Mouse (Mus musculus) neural tube, embryonic 13.5 days (tissue): ENCODE measurements around the gene Cep112. TPM values are rescaled to one million over a fixed set of nuclear protein-coding genes. Genes with fewer than 3 reads are reported as not detected.

ENCODE experiments used
- ATAC-seq: fragments of 200-750 bp; cut with Nextera tagmentation; 2 replicates; pipeline ENCODE4 v1.8.0; 2017; ENCODE audit warnings: low read depth, mild to moderate bottlenecking, moderate TSS enrichment, moderate library complexity
- H3K27ac ChIP-seq: fragments of 300-500 bp; sonication (generic); replicated peaks from 2 replicates; pipeline ENCODE4 v1.5.1; 2015; ENCODE audit warnings: moderate library complexity, mild to moderate bottlenecking, inconsistent platforms
- H3K27me3 ChIP-seq: fragments of 300-500 bp; sonication (generic); 2 replicates; pipeline ENCODE4 v1.6.1; 2015; ENCODE audit warnings: mild to moderate bottlenecking, inconsistent platforms
- H3K36me3 ChIP-seq: fragments of 300-500 bp; sonication (generic); 2 replicates; pipeline ENCODE4 v1.6.1; 2015; ENCODE audit warnings: mild to moderate bottlenecking, inconsistent platforms
- H3K4me1 ChIP-seq: fragments of 300-500 bp; sonication (generic); replicated peaks from 2 replicates; pipeline ENCODE4 v1.6.1; 2015; ENCODE audit warnings: inconsistent platforms
- H3K4me2 ChIP-seq: fragments of 300-500 bp; sonication (generic); 2 replicates; pipeline ENCODE4 v1.6.1; 2015; ENCODE audit warnings: inconsistent platforms, mild to moderate bottlenecking, moderate library complexity
- H3K4me3 ChIP-seq: fragments of 300-500 bp; sonication (generic); 2 replicates; pipeline ENCODE4 v1.5.1; 2015; ENCODE audit warnings: mild to moderate bottlenecking, inconsistent platforms
- H3K9ac ChIP-seq: fragments of 300-500 bp; sonication (generic); 2 replicates; pipeline ENCODE4 v1.6.1; 2015; ENCODE audit warnings: moderate library complexity, mild to moderate bottlenecking, inconsistent platforms
- H3K9me3 ChIP-seq: fragments of 300-500 bp; sonication (generic); 2 replicates; pipeline ENCODE4 v1.6.1; 2016; ENCODE audit warnings: inconsistent platforms
- WGBS: fragments of 180-500 bp; shearing (Covaris S2); methylation state at CpG from one replicate; pipeline ENCODE4 v1.1.7; 2015; 5-methylcytosine and 5-hydroxymethylcytosine counted together
- polyA plus RNA-seq: library from polyadenylated mRNA; unstranded; fragments of >200 nt; fragmentation: Nextera tagmentation; extraction: Ambion mirVana; gene quantifications from 2 replicates; pipeline ENCODE4 v1.2.1, GENCODE M21; 2015

The Cep112 gene
- polyA plus RNA-seq, 1 experiment from 2014 or later: 6.1 TPM

DNA sequence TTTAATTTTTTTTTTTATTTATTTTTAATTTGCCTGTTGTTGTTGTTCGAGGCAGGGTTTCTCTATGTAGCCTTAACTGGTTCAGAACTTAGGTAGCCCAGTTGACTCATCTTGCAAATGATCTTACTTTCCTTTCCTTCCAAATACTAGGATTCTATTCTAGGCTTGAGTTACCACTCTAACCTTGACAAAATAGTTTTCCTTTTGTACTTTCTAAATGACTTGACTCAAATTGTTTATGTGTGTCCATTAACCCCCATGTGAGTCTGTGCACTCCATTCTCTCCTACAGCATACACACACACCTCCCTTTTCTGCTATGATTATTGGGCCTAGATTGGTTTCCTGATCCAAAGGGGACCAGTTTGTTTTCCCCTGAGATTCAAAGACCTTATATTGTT lies 128.9 kb downstream of the Cep112 start:
- ATAC-seq: no peak
- Histone ChIP-seq H3K4me1 (peaks cover 3% of the 10 kb centered on the region; the same call in 1 of the 2 replicates), H3K9ac (no peak overlapping the region), H3K4me2 (no peak overlapping the region), H3K9me3 (no peaks in the 10 kb centered on the region), H3K27me3 (no peaks in the 10 kb centered on the region), H3K36me3 (no peaks in the 10 kb centered on the region), H3K27ac (no peak overlapping the region), H3K4me3 (no peak overlapping the region)
- 91% methylated on average over 1 of the region's 1 CpGs for WGBS

- H3K4me1 ChIP-seq: no peaks in the 10 kb centered on the region
- H3K27me3 ChIP-seq: no peaks in the 10 kb centered on the region
- no peak overlapping the region for H3K4me3 ChIP-seq
- WGBS: 82% methylated on average over 4 of the region's 4 CpGs
- H3K9me3 ChIP-seq: no peaks in the 10 kb centered on the region
- no peak overlapping the region for H3K4me2 ChIP-seq
- no peak for ATAC-seq
- no peak overlapping the region for H3K9ac ChIP-seq
- no peaks in the 10 kb centered on the region for H3K36me3 ChIP-seq
- no peak overlapping the region for H3K27ac ChIP-seq
These were observed 133.6 kb downstream of the Cep112 start for GRCm38 (mm10) chr11:108558544-108558943.

DNA sequence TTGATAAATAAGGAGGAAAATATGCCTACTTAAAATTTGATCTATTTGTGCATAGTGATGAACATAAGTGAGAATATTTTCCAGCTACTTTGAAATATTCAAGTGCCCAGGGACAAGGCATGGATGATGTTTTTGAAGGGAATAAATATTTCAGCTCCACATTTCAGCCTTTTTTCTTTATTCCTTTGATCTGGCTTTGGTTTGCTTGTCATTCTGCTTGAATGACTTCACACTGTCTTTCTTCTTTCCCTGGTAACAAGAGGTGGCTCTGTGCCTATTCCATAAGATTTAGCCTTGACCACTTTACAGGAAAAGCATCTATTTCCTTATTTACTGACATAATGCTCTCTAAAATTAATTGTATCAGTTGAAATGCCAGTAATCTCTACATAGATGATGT lies 134.5 kb downstream of the Cep112 start:
- Histone ChIP-seq H3K27ac (no peak overlapping the region), H3K27me3 (no peaks in the 10 kb centered on the region), H3K4me2 (no peak overlapping the region), H3K4me3 (no peak overlapping the region), H3K9me3 (no peaks in the 10 kb centered on the region), H3K4me1 (no peaks in the 10 kb centered on the region), H3K36me3 (no peaks in the 10 kb centered on the region), H3K9ac (no peak overlapping the region)
- ATAC-seq: no peak

- no peak for ATAC-seq
- H3K4me3 ChIP-seq: no peak overlapping the region
- H3K27ac ChIP-seq: no peak overlapping the region
- no peaks in the 10 kb centered on the region for H3K36me3 ChIP-seq
- no peaks in the 10 kb centered on the region for H3K9me3 ChIP-seq
- WGBS: 57% methylated on average over 5 of the region's 5 CpGs
- H3K27me3 ChIP-seq: no peaks in the 10 kb centered on the region
- no peak overlapping the region for H3K9ac ChIP-seq
- H3K4me2 ChIP-seq: no peak overlapping the region
- no peaks in the 10 kb centered on the region for H3K4me1 ChIP-seq
These were observed 137.1 kb downstream of the Cep112 start for GRCm38 (mm10) chr11:108562076-108562475.

- no peak for ATAC-seq
- Histone ChIP-seq H3K27ac (no peak overlapping the region), H3K27me3 (no peaks in the 10 kb centered on the region), H3K4me1 (no peaks in the 10 kb centered on the region), H3K36me3 (no peaks in the 10 kb centered on the region), H3K9ac (no peak overlapping the region), H3K4me2 (no peak overlapping the region), H3K9me3 (no peaks in the 10 kb centered on the region), H3K4me3 (no peak overlapping the region)
- WGBS: 59% methylated on average over 7 of the region's 7 CpGs
These were observed 161.7 kb downstream of the Cep112 start for GRCm38 (mm10) chr11:108586551-108587184.

GRCm38 (mm10) chr11:108593207-108593958 lies 168.4 kb downstream of the Cep112 start:
- no peaks in the 10 kb centered on the region for H3K36me3 ChIP-seq
- no peaks in the 10 kb centered on the region for H3K4me1 ChIP-seq
- no peaks in the 10 kb centered on the region for H3K9me3 ChIP-seq
- 73% methylated on average over 5 of the region's 5 CpGs for WGBS
- ATAC-seq: no peak
- H3K27me3 ChIP-seq: no peaks in the 10 kb centered on the region
- H3K4me2 ChIP-seq: no peak overlapping the region
- no peak overlapping the region for H3K27ac ChIP-seq
- H3K4me3 ChIP-seq: no peak overlapping the region
- no peak overlapping the region for H3K9ac ChIP-seq

DNA sequence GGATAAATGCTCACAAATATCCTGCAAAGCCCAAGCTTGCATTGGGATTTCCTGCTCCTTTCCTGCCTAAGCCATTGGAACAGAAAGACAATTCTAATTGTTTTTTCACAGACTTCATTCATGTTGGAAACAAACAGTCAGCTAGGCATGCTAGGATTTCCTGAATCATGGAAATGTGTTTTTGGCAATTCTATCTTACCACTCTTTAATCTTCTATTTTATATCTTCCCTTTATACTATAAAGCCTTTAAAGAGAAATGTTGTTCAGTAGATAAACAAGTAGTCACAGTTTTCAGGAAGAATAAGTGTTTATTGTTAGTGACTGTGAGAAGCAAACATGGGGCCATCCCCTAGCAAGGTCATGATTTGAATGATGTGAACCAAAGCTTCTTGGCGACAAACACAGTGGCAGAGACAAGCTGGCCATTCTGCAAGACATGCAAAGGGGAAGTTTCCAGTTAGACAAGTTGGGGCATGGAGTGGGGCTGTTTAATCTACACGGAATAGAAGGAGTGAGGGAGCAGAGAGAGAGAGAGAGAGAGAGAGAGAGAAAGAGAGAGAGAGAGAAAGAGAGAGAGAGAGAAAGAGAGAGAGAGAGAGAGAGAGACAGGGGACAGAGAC lies 169.1 kb downstream of the Cep112 start:
- Histone ChIP-seq H3K4me2 (no peak overlapping the region), H3K9ac (no peak overlapping the region), H3K36me3 (no peaks in the 10 kb centered on the region), H3K9me3 (no peaks in the 10 kb centered on the region), H3K4me1 (no peaks in the 10 kb centered on the region), H3K27ac (no peak overlapping the region), H3K4me3 (no peak overlapping the region), H3K27me3 (no peaks in the 10 kb centered on the region)
- no peak for ATAC-seq
- WGBS: 72% methylated on average over 2 of the region's 2 CpGs

GRCm38 (mm10) chr11:108605301-108605700 lies 180.3 kb downstream of the Cep112 start:
- H3K27me3 ChIP-seq: no peaks in the 10 kb centered on the region
- H3K4me1 ChIP-seq: peaks cover 5% of the 10 kb centered on the region; the same call in 1 of the 2 replicates
- no peaks in the 10 kb centered on the region for H3K9me3 ChIP-seq
- H3K4me2 ChIP-seq: peak overlapping the region; percentile 20
- no peak; the same call in 1 of the 2 replicates for ATAC-seq
- H3K9ac ChIP-seq: peak overlapping the region; percentile 38; the same call in 1 of the 2 replicates
- H3K27ac ChIP-seq: peak overlapping the region; percentile 86
- H3K36me3 ChIP-seq: no peaks in the 10 kb centered on the region
- WGBS: 21% methylated on average over 3 of the region's 3 CpGs
- H3K4me3 ChIP-seq: no peak overlapping the region

DNA sequence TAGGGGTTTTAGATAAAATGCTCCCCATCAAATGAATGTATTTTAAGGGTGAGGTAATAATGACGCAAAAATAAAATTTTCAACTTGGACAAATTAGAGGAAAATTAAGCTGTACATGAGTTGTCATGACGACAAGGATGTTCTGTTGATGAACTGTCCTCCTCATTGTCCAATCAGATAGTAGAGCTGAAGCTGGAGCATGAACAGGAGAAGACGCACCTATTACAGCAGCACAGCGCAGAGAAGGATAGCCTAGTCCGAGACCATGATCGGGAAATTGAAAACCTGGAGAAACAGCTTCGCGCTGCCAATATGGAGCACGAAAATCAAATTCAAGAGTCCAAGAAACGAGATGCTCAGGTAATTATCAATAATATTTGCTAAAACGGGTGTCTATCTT lies 181.0 kb downstream of the Cep112 start:
- WGBS: 84% methylated on average over 11 of the region's 11 CpGs
- ATAC-seq: no peak
- Histone ChIP-seq H3K36me3 (no peaks in the 10 kb centered on the region), H3K4me3 (no peak overlapping the region; the same call in 1 of the 2 replicates), H3K4me2 (no peak overlapping the region), H3K27me3 (no peaks in the 10 kb centered on the region), H3K27ac (0 out of 2 replicates have a peak overlapping the region, but pooled peaks have one; percentile 86), H3K9me3 (no peaks in the 10 kb centered on the region), H3K4me1 (peaks cover 5% of the 10 kb centered on the region; the same call in 1 of the 2 replicates), H3K9ac (no peak overlapping the region)

DNA sequence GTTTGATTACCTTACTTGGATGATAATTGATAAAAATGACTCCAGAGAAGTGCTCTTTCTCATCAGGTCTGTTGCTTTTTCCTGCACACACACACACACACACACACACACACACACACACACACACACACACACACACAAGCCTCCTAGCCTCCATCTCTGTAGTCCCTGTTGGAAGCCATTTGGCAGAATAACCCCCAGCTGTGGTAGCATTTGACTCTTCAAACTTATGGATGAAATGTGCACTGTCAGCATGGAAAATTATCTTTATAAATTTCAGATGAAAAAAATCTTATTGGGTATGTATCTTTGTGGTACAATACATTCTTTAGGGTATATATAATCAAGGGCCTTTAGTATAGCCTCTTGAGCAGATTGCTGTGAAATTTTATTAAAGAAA lies 181.8 kb downstream of the Cep112 start:
- Histone ChIP-seq H3K27ac (no peak overlapping the region), H3K4me2 (no peak overlapping the region), H3K9ac (no peak overlapping the region), H3K9me3 (no peaks in the 10 kb centered on the region), H3K4me3 (no peak overlapping the region), H3K4me1 (peaks cover 5% of the 10 kb centered on the region; the same call in 1 of the 2 replicates), H3K36me3 (no peaks in the 10 kb centered on the region), H3K27me3 (no peaks in the 10 kb centered on the region)
- no peak for ATAC-seq

GRCm38 (mm10) chr11:108620628-108621433 lies 195.8 kb downstream of the Cep112 start:
- no peak for ATAC-seq
- Histone ChIP-seq H3K4me2 (no peak overlapping the region), H3K27me3 (no peaks in the 10 kb centered on the region), H3K4me1 (peaks cover 16% of the 10 kb centered on the region), H3K36me3 (no peaks in the 10 kb centered on the region), H3K27ac (peak overlapping the region; percentile 59), H3K4me3 (no peak overlapping the region), H3K9me3 (peaks cover 2% of the 10 kb centered on the region; the same call in 1 of the 2 replicates), H3K9ac (no peak overlapping the region)
- 66% methylated on average over 7 of the region's 7 CpGs for WGBS
